Mouse (Mus musculus) megakaryocyte, embryonic 14.5 days (primary cell): ENCODE data around the gene Negr1.

Source experiments
- FLI1 ChIP-seq: IDR thresholded peaks from 2 replicates; pipeline ENCODE4 v1.6.1; 2012; ENCODE audit warnings: low read length, inconsistent platforms, mixed read lengths
- GATA1 ChIP-seq: IDR thresholded peaks from 3 replicates; pipeline ENCODE4 v1.6.1; 2012; ENCODE audit warnings: mixed read lengths, low read length, inconsistent platforms, borderline replicate concordance

DNA sequence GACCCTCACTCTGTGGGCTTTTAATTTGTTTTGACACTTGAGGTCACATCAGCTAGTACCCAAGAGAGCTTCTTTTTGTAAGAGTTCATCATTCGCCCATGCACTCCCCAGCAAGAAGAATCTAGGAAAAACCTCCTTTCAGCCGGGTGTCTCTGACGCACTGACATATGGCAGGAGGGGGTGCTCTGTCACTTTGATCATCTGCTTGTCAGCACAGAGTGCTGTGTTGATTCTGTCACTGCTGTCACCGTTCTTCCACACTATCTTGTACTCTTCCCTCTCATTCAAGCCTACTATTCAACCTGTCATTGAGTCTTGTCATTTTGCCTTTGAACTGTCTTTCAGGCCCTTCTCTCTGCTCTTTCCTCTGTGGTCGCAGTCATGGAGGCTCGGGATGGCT is 385.8 kb downstream of the Negr1 start:
- no peak for TF ChIP-seq GATA1
- no peak for TF ChIP-seq FLI1
